Mouse (Mus musculus) neural tube, embryonic 12.5 days (tissue): Measurements from ENCODE around the gene Lipt2. TPM values are rescaled to one million over a fixed set of nuclear protein-coding genes. Genes with fewer than 3 reads are reported as not detected.

Experiments
- ATAC-seq: fragments of 200-750 bp; cut with Nextera tagmentation; 2 replicates; pipeline ENCODE4 v1.8.0; 2017; ENCODE audit warnings: low read depth, mild to moderate bottlenecking, moderate TSS enrichment, moderate library complexity; ENCODE audit not compliant: low FRiP score
- H3K27ac ChIP-seq: fragments of 300-500 bp; sonication (generic); 2 replicates; pipeline ENCODE4 v1.5.1; 2016
- H3K27me3 ChIP-seq: fragments of 300-500 bp; sonication (generic); replicated peaks from 2 replicates; pipeline ENCODE4 v1.6.1; 2016; ENCODE audit warnings: mild to moderate bottlenecking
- H3K36me3 ChIP-seq: fragments of 300-500 bp; sonication (generic); 2 replicates; pipeline ENCODE4 v1.6.1; 2016; ENCODE audit warnings: mild to moderate bottlenecking
- H3K4me1 ChIP-seq: fragments of 300-500 bp; sonication (generic); 2 replicates; pipeline ENCODE4 v1.6.1; 2016
- H3K4me2 ChIP-seq: fragments of 300-500 bp; sonication (generic); replicated peaks from 2 replicates; pipeline ENCODE4 v1.6.1; 2016; ENCODE audit warnings: mild to moderate bottlenecking
- H3K4me3 ChIP-seq: fragments of 300-500 bp; sonication (generic); 2 replicates; pipeline ENCODE4 v1.5.1; 2016
- H3K9ac ChIP-seq: fragments of 300-500 bp; sonication (generic); 2 replicates; pipeline ENCODE4 v1.6.1; 2016; ENCODE audit warnings: mild to moderate bottlenecking
- H3K9me3 ChIP-seq: fragments of 300-500 bp; sonication (generic); 2 replicates; pipeline ENCODE4 v1.6.1; 2016; ENCODE audit warnings: mild to moderate bottlenecking
- WGBS: fragments of 180-500 bp; shearing (Covaris S2); methylation state at CpG from one replicate; pipeline ENCODE4 v1.1.7; 2016; 5-methylcytosine and 5-hydroxymethylcytosine counted together
- polyA plus RNA-seq: library from polyadenylated mRNA; unstranded; fragments of >200 nt; fragmentation: Nextera tagmentation; extraction: Ambion mirVana; gene quantifications from 2 replicates; pipeline ENCODE4 v1.2.1, GENCODE M21; 2016

Lipt2 gene
- polyA plus RNA-seq, result 15.4 and 16.2 TPM in 2 replicates

- peak; percentile 93 for ATAC-seq
- Histone ChIP-seq H3K9me3 (no peaks in the 10 kb centered on the region), H3K4me2 (peak within 1 kb of the TSS; percentile 78), H3K4me3 (peak within 1 kb of the TSS; percentile 73), H3K27me3 (0 out of 2 replicates have a peak, but pooled peaks cover 3% of the 10 kb centered on the region), H3K4me1 (peaks cover 8% of the 10 kb centered on the region), H3K36me3 (no peaks in the 10 kb centered on the region), H3K27ac (peak within 1 kb of the TSS; percentile 62), H3K9ac (peak within 1 kb of the TSS; percentile 88)
- WGBS, result under 1% methylated on average over 78 of the region's 78 CpGs
These were observed at the start of gene Lipt2 for GRCm38 (mm10) chr7:100159105-100159841. Gene Lipt2 (plus strand): TSS chr7:100159277.

GRCm38 (mm10) chr7:100111506-100111905 lies 47.6 kb upstream of the Lipt2 start:
- H3K9me3 ChIP-seq, result no peaks in the 10 kb centered on the region
- no peak overlapping the region for H3K27ac ChIP-seq
- no peak overlapping the region for H3K9ac ChIP-seq
- H3K4me3 ChIP-seq, result no peak overlapping the region
- H3K4me2 ChIP-seq, result no peak overlapping the region
- 86% methylated on average over 10 of the region's 10 CpGs for WGBS
- H3K27me3 ChIP-seq, result no peaks in the 10 kb centered on the region
- no peaks in the 10 kb centered on the region for H3K4me1 ChIP-seq
- peaks cover 29% of the 10 kb centered on the region for H3K36me3 ChIP-seq
- ATAC-seq, result no peak

GRCm38 (mm10) chr7:100113821-100114220 lies 45.3 kb upstream of the Lipt2 start:
- Histone ChIP-seq H3K27me3 (no peaks in the 10 kb centered on the region), H3K36me3 (peaks cover 32% of the 10 kb centered on the region), H3K9ac (no peak overlapping the region), H3K4me1 (no peaks in the 10 kb centered on the region), H3K4me2 (no peak overlapping the region), H3K4me3 (no peak overlapping the region), H3K27ac (no peak overlapping the region), H3K9me3 (no peaks in the 10 kb centered on the region)
- ATAC-seq, result no peak
- WGBS, result 89% methylated on average over 7 of the region's 7 CpGs

GRCm38 (mm10) chr7:100114279-100114678 lies 44.8 kb upstream of the Lipt2 start:
- Histone ChIP-seq H3K9me3 (no peaks in the 10 kb centered on the region), H3K27ac (no peak overlapping the region), H3K9ac (no peak overlapping the region), H3K4me3 (no peak overlapping the region), H3K4me2 (no peak overlapping the region), H3K36me3 (peaks cover 34% of the 10 kb centered on the region), H3K27me3 (no peaks in the 10 kb centered on the region), H3K4me1 (no peaks in the 10 kb centered on the region)
- no peak for ATAC-seq
- WGBS, result 96% methylated on average over 6 of the region's 6 CpGs

GRCm38 (mm10) chr7:100120791-100121261 lies 38.3 kb upstream of the Lipt2 start:
- peak overlapping the region; percentile 93 for H3K4me3 ChIP-seq
- H3K27me3 ChIP-seq, result no peaks in the 10 kb centered on the region
- peak overlapping the region; percentile 88 for H3K9ac ChIP-seq
- 0% methylated on average over 25 of the region's 25 CpGs for WGBS
- H3K4me1 ChIP-seq, result peaks cover 4% of the 10 kb centered on the region; the same call in 1 of the 2 replicates
- peak; percentile 11 for ATAC-seq
- peak overlapping the region; percentile 88 for H3K4me2 ChIP-seq
- 0 out of 2 replicates have a peak overlapping the region, but pooled peaks have one; percentile 37 for H3K27ac ChIP-seq
- peaks cover 21% of the 10 kb centered on the region for H3K36me3 ChIP-seq
- H3K9me3 ChIP-seq, result no peaks in the 10 kb centered on the region

- Histone ChIP-seq H3K27ac (peak within 1 kb of the TSS; percentile 62; the same call in 1 of the 2 replicates), H3K27me3 (no peaks in the 10 kb centered on the region), H3K4me2 (peak within 1 kb of the TSS; percentile 88), H3K4me3 (peak within 1 kb of the TSS; percentile 93), H3K9me3 (no peaks in the 10 kb centered on the region), H3K4me1 (peaks cover 4% of the 10 kb centered on the region; the same call in 1 of the 2 replicates), H3K36me3 (peaks cover 18% of the 10 kb centered on the region), H3K9ac (peak within 1 kb of the TSS; percentile 88)
- WGBS, result under 1% methylated on average over 33 of the region's 33 CpGs
- ATAC-seq, result peak; percentile 95
These were observed 37.7 kb upstream of the Lipt2 start, which contains the start of gene Pold3 for GRCm38 (mm10) chr7:100121376-100121789. Gene Pold3 (minus strand): TSS chr7:100121565.

GRCm38 (mm10) chr7:100123486-100123885 lies 35.6 kb upstream of the Lipt2 start:
- 62% methylated on average over 6 of the region's 6 CpGs for WGBS

GRCm38 (mm10) chr7:100124211-100124610 lies 34.9 kb upstream of the Lipt2 start:
- WGBS, result 73% methylated on average over 2 of the region's 2 CpGs
- Histone ChIP-seq H3K27ac (no peak overlapping the region), H3K4me3 (no peak overlapping the region), H3K27me3 (no peaks in the 10 kb centered on the region; the same call in 1 of the 2 replicates), H3K4me1 (peaks cover 4% of the 10 kb centered on the region; the same call in 1 of the 2 replicates), H3K4me2 (no peak overlapping the region), H3K36me3 (peaks cover 1% of the 10 kb centered on the region; the same call in 1 of the 2 replicates), H3K9me3 (no peaks in the 10 kb centered on the region), H3K9ac (no peak overlapping the region)
- no peak for ATAC-seq

More at GRCm38 (mm10) chr7:100123486-100123885, 35.6 kb upstream of the Lipt2 start:
- H3K27ac ChIP-seq, result no peak overlapping the region
- no peak overlapping the region for H3K4me3 ChIP-seq
- no peak overlapping the region for H3K4me2 ChIP-seq
- H3K4me1 ChIP-seq, result peaks cover 4% of the 10 kb centered on the region; the same call in 1 of the 2 replicates
- ATAC-seq, result no peak
- H3K9ac ChIP-seq, result no peak overlapping the region
- no peaks in the 10 kb centered on the region for H3K27me3 ChIP-seq
- no peaks in the 10 kb centered on the region for H3K9me3 ChIP-seq
- H3K36me3 ChIP-seq, result peaks cover 8% of the 10 kb centered on the region; the same call in 1 of the 2 replicates

- no peaks in the 10 kb centered on the region for H3K36me3 ChIP-seq
- peaks cover 4% of the 10 kb centered on the region; the same call in 1 of the 2 replicates for H3K4me1 ChIP-seq
- ATAC-seq, result no peak
- no peak overlapping the region for H3K9ac ChIP-seq
- no peaks in the 10 kb centered on the region; the same call in 1 of the 2 replicates for H3K27me3 ChIP-seq
- H3K4me3 ChIP-seq, result no peak overlapping the region
- H3K4me2 ChIP-seq, result no peak overlapping the region
- WGBS, result 76% methylated on average over 4 of the region's 4 CpGs
- no peaks in the 10 kb centered on the region for H3K9me3 ChIP-seq
- no peak overlapping the region for H3K27ac ChIP-seq
These were observed 33.9 kb upstream of the Lipt2 start for GRCm38 (mm10) chr7:100125166-100125565.

- Histone ChIP-seq H3K4me3 (no peak overlapping the region), H3K36me3 (no peaks in the 10 kb centered on the region), H3K9me3 (no peaks in the 10 kb centered on the region), H3K9ac (no peak overlapping the region), H3K27me3 (no peaks in the 10 kb centered on the region; the same call in 1 of the 2 replicates), H3K4me2 (no peak overlapping the region), H3K27ac (no peak overlapping the region), H3K4me1 (no peaks in the 10 kb centered on the region; the same call in 1 of the 2 replicates)
- WGBS, result 86% methylated on average over 7 of the region's 7 CpGs
- no peak for ATAC-seq
These were observed 32.6 kb upstream of the Lipt2 start for GRCm38 (mm10) chr7:100126514-100126913.

GRCm38 (mm10) chr7:100128262-100129041 lies 30.6 kb upstream of the Lipt2 start:
- no peaks in the 10 kb centered on the region; the same call in 1 of the 2 replicates for H3K4me1 ChIP-seq
- no peaks in the 10 kb centered on the region for H3K36me3 ChIP-seq
- H3K27me3 ChIP-seq, result no peaks in the 10 kb centered on the region; the same call in 1 of the 2 replicates
- no peak overlapping the region for H3K4me2 ChIP-seq
- H3K9ac ChIP-seq, result no peak overlapping the region
- ATAC-seq, result no peak
- H3K9me3 ChIP-seq, result no peaks in the 10 kb centered on the region
- H3K4me3 ChIP-seq, result no peak overlapping the region
- H3K27ac ChIP-seq, result no peak overlapping the region
- WGBS, result 88% methylated on average over 7 of the region's 7 CpGs

GRCm38 (mm10) chr7:100130592-100130991 lies 28.5 kb upstream of the Lipt2 start:
- Histone ChIP-seq H3K9ac (no peak overlapping the region), H3K4me2 (no peak overlapping the region), H3K4me1 (no peaks in the 10 kb centered on the region; the same call in 1 of the 2 replicates), H3K9me3 (no peaks in the 10 kb centered on the region), H3K36me3 (no peaks in the 10 kb centered on the region), H3K27ac (no peak overlapping the region), H3K4me3 (no peak overlapping the region), H3K27me3 (no peaks in the 10 kb centered on the region; the same call in 1 of the 2 replicates)
- WGBS, result 29% methylated on average over 6 of the region's 6 CpGs
- no peak for ATAC-seq
